Mouse (Mus musculus) cortical plate, adult 2 months (tissue): ENCODE data around the gene Tubgcp5. TPM values are rescaled to one million over a fixed set of nuclear protein-coding genes. Genes with fewer than 3 reads are reported as not detected.

Source experiments
- H3K27ac ChIP-seq: fragments of 200-500 bp; 2 replicates; pipeline ENCODE4 v1.5.1; 2012; ENCODE audit warnings: low read length, control low read depth, inconsistent platforms; ENCODE audit not compliant: insufficient read depth
- H3K4me1 ChIP-seq: fragments of 200-500 bp; 2 replicates; pipeline ENCODE4 v1.6.1; 2011; ENCODE audit warnings: low read length; ENCODE audit not compliant: control insufficient read depth, insufficient read depth
- H3K4me3 ChIP-seq: fragments of 200-500 bp; 2 replicates; pipeline ENCODE4 v1.5.1; 2011; ENCODE audit warnings: mild to moderate bottlenecking, low read length, control low read depth; ENCODE audit not compliant: insufficient read depth
- CTCF ChIP-seq: fragments of 200-500 bp; IDR thresholded peaks from 2 replicates; pipeline ENCODE4 v1.5.1; 2011; ENCODE audit warnings: mild to moderate bottlenecking, control low read depth, low read length; ENCODE audit not compliant: insufficient read depth; ENCODE audit errors: extremely low read depth
- POLR2A ChIP-seq: fragments of 200-500 bp; IDR thresholded peaks from 2 replicates; pipeline ENCODE4 v1.6.1; 2011; ENCODE audit warnings: mild to moderate bottlenecking, low read length, control low read depth; ENCODE audit not compliant: insufficient read depth; ENCODE audit errors: extremely low read depth
- polyA plus RNA-seq: library from polyadenylated mRNA; depleted of rRNA; stranded (reverse); fragments of >200 nt; gene quantifications from 2 replicates; pipeline ENCODE4 v1.2.3, GENCODE M21; 2012

Gene Tubgcp5
- polyA plus RNA-seq, 1 experiment, result 19.4 TPM

GRCm38 (mm10) chr7:55846606-55847312 lies 52.8 kb downstream of the Tubgcp5 start:
- H3K27ac ChIP-seq, result no peak overlapping the region

GRCm38 (mm10) chr7:55849948-55850571 lies 56.1 kb downstream of the Tubgcp5 start:
- no peak overlapping the region for H3K4me3 ChIP-seq
- TF ChIP-seq CTCF (no peak), POLR2A (no peak)
- H3K4me1 ChIP-seq, result peaks cover 17% of the 10 kb centered on the region
- peak overlapping the region; percentile 86 for H3K27ac ChIP-seq

More at GRCm38 (mm10) chr7:55846606-55847312, 52.8 kb downstream of the Tubgcp5 start:
- Histone ChIP-seq H3K4me3 (no peak overlapping the region), H3K4me1 (peaks cover 15% of the 10 kb centered on the region)
- no peak for TF ChIP-seq POLR2A
- no peak for TF ChIP-seq CTCF

GRCm38 (mm10) chr7:55852787-55853186 lies 58.8 kb downstream of the Tubgcp5 start:
- Histone ChIP-seq H3K4me3 (no peak overlapping the region), H3K27ac (no peak overlapping the region)
- no peak for TF ChIP-seq CTCF
- no peak for TF ChIP-seq POLR2A

GRCm38 (mm10) chr7:55855597-55855996 lies 61.6 kb downstream of the Tubgcp5 start:
- Histone ChIP-seq H3K4me1 (peaks cover 24% of the 10 kb centered on the region), H3K27ac (0 out of 2 replicates have a peak overlapping the region, but pooled peaks have one; percentile 62), H3K4me3 (no peak overlapping the region)
- TF ChIP-seq POLR2A, result no peak
- no peak for TF ChIP-seq CTCF

More at GRCm38 (mm10) chr7:55852787-55853186, 58.8 kb downstream of the Tubgcp5 start:
- H3K4me1 ChIP-seq, result peaks cover 21% of the 10 kb centered on the region

GRCm38 (mm10) chr7:55856741-55857140 lies 62.8 kb downstream of the Tubgcp5 start:
- no peak overlapping the region for H3K4me3 ChIP-seq
- H3K4me1 ChIP-seq, result peaks cover 18% of the 10 kb centered on the region
- no peak overlapping the region for H3K27ac ChIP-seq
- TF ChIP-seq CTCF, result no peak
- TF ChIP-seq POLR2A, result no peak

- Histone ChIP-seq H3K27ac (peak overlapping the region; percentile 33; the same call in 1 of the 2 replicates), H3K4me3 (no peak overlapping the region), H3K4me1 (peaks cover 17% of the 10 kb centered on the region)
- TF ChIP-seq POLR2A, result no peak
- no peak for TF ChIP-seq CTCF
Measured at GRCm38 (mm10) chr7:55857729-55858128, 63.8 kb downstream of the Tubgcp5 start.

- no peak overlapping the region for H3K4me3 ChIP-seq
- no peak for TF ChIP-seq CTCF
- no peak for TF ChIP-seq POLR2A
- H3K27ac ChIP-seq, result peak overlapping the region; percentile 66
- peaks cover 17% of the 10 kb centered on the region for H3K4me1 ChIP-seq
Measured at GRCm38 (mm10) chr7:55858836-55859517, 65.0 kb downstream of the Tubgcp5 start.

- Histone ChIP-seq H3K4me1 (peaks cover 14% of the 10 kb centered on the region), H3K4me3 (no peak overlapping the region), H3K27ac (peak overlapping the region; percentile 66)
- TF ChIP-seq POLR2A (no peak), CTCF (no peak)
Measured at GRCm38 (mm10) chr7:55859518-55859872, 65.5 kb downstream of the Tubgcp5 start.

GRCm38 (mm10) chr7:55859956-55860355 lies 66.0 kb downstream of the Tubgcp5 start:
- Histone ChIP-seq H3K27ac (0 out of 2 replicates have a peak overlapping the region, but pooled peaks have one; percentile 45), H3K4me3 (no peak overlapping the region), H3K4me1 (peaks cover 14% of the 10 kb centered on the region)
- no peak for TF ChIP-seq CTCF
